Mouse (Mus musculus): ENCODE measurements around the gene Capzb.

DNA sequence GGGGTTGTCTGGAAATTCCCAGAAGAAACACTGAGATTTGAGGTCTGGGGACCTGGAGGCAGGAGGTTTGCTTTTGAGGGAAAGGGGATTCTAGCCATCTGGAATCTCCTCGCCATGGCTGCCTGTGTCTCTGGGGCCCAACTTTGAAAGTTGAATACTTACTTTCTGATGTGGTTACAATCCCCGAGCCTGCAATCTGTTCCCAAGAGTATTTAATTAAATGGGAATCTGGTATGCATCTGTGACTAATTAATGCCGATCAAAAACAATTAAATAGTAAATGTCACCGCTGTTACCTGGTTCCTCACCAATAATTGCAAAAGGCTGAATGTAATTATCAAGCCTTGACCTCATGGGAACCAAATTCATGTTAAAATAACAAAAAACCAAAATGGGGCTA is 48.1 kb upstream of the Capzb start:
- TF ChIP-seq CTCF (conservative IDR thresholded peaks at IDR 0.05; ENCODE audit: low read length) (no peak), POU5F1 (IDR thresholded peaks at IDR 0.05; ENCODE audit: borderline replicate concordance, low read length) (no peak), NANOG (IDR thresholded peaks at IDR 0.05; ENCODE audit: borderline replicate concordance, low read length) (no peak)
